ENCODE assay signal across 9 mouse cellular contexts in the genomic region with DNA sequence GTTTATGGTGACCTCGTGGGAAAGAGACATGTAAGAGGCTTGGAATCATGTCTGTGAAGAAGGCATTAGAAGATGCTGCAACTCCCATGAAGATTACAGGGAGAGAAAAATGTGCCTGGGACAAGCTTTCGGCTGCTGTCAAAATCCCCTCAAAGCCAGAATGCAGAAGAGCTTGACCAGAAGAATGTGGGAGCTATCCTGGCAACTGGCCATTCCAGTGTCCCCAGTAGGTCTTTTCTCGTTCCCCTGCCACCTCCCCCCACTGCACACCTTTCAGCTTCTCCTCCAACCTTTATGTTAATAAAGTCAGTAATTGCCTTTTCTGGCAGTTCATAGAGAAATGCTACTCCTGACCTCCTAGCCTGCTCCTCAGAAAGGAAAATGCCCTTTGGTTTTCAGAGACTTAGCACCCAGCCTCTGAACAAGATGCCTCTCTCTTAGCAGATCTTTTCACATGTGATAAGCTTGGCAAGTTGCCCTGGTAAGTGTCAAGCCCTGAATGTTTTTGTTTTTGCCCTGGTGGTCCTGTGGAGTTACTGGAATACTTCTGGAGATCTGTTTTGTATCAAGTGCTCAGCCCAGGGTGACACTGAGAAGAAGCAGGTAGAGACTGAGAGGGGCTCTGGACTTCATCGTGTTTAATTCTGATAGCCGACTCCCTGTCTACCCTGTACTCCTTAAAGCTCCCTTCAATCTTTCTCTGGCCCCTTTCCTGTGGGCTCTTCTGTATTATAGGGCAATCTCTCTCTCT.
A peak's percentile ranks its signal among the peaks of the same experiment; 100 is the strongest.
DNase-seq lines count a peak whose midpoint lies in the region; ATAC-seq and TF ChIP-seq lines count a peak whose summit lies in the region.
"Had no signal": no experiment of that assay in that cellular context is flagged by ENCODE, and none has a peak within 500 bp of the region (broad histone marks: within the 10 kb centered on the region; RNA-seq: fewer than 3 reads in every experiment).

No protein-coding gene starts in this region.

- H3K4me1 ChIP-seq in midbrain, postnatal 0 days (ENCODE audit: insufficient read depth, low read length) = no peaks in the 10 kb centered on the region; the same call in 1 of the 2 replicates
- peaks cover 3% of the 10 kb centered on the region; the same call in 1 of the 2 replicates for H3K4me1 ChIP-seq in midbrain, embryonic 13.5 days (replicated peaks)
- H3K4me1 ChIP-seq in intestine, embryonic 14.5 days (replicated peaks; ENCODE audit: control insufficient read depth, insufficient read depth, low read length) = peaks cover 21% of the 10 kb centered on the region
- H3K4me1 ChIP-seq: embryonic facial prominence, embryonic 15.5 days had no signal

- ATAC-seq in midbrain, postnatal 0 days (ENCODE audit: low FRiP score) = no peak
- no peak for ATAC-seq in midbrain, embryonic 13.5 days
- peak; percentile 96 for ATAC-seq in intestine, embryonic 14.5 days (replicated peaks; ENCODE audit: low FRiP score, low TSS enrichment, low read depth)

- H3K36me3 ChIP-seq in midbrain, postnatal 0 days (ENCODE audit: insufficient read depth, low read length) = no peaks in the 10 kb centered on the region
- H3K36me3 ChIP-seq in midbrain, embryonic 13.5 days = no peaks in the 10 kb centered on the region
- no peaks in the 10 kb centered on the region for H3K36me3 ChIP-seq in intestine, embryonic 14.5 days (ENCODE audit: control insufficient read depth, insufficient read depth, low read length)
- H3K36me3 ChIP-seq: embryonic facial prominence, embryonic 15.5 days had no signal

- no peak overlapping the region for H3K27ac ChIP-seq in midbrain, postnatal 0 days (ENCODE audit: low read depth, low read length)
- H3K27ac ChIP-seq in midbrain, embryonic 13.5 days = no peak overlapping the region
- H3K27ac ChIP-seq in intestine, embryonic 14.5 days (ENCODE audit: low read depth) = peak overlapping the region; percentile 33; the same call in 1 of the 2 replicates
- H3K27ac ChIP-seq: embryonic facial prominence, embryonic 15.5 days; macrophage had no signal

- no peaks in the 10 kb centered on the region for H3K27me3 ChIP-seq in midbrain, postnatal 0 days (ENCODE audit: insufficient read depth, low read length)
- no peaks in the 10 kb centered on the region for H3K27me3 ChIP-seq in midbrain, embryonic 13.5 days
- H3K27me3 ChIP-seq in intestine, embryonic 14.5 days (replicated peaks; ENCODE audit: control insufficient read depth, insufficient read depth, low read length) = no peaks in the 10 kb centered on the region
- H3K27me3 ChIP-seq: embryonic facial prominence, embryonic 15.5 days had no signal

- H3K4me2 ChIP-seq in midbrain, postnatal 0 days (ENCODE audit: low read depth, low read length, poor library complexity, severe bottlenecking) = no peak overlapping the region
- no peak overlapping the region for H3K4me2 ChIP-seq in midbrain, embryonic 13.5 days (replicated peaks)
- no peak overlapping the region for H3K4me2 ChIP-seq in intestine, embryonic 14.5 days (ENCODE audit: low read length)
- H3K4me2 ChIP-seq: embryonic facial prominence, embryonic 15.5 days had no signal

- H3K9ac ChIP-seq in midbrain, postnatal 0 days (replicated peaks; ENCODE audit: low read length, poor library complexity, severe bottlenecking) = no peak overlapping the region
- no peak overlapping the region for H3K9ac ChIP-seq in midbrain, embryonic 13.5 days (replicated peaks)
- H3K9ac ChIP-seq in intestine, embryonic 14.5 days (ENCODE audit: low read length) = no peak overlapping the region
- H3K9ac ChIP-seq: embryonic facial prominence, embryonic 15.5 days had no signal

- 53% methylated on average over 5 of the region's 5 CpGs for WGBS in midbrain, postnatal 0 days
- 71% methylated on average over 5 of the region's 5 CpGs for WGBS in midbrain, embryonic 13.5 days
- 26% methylated on average over 5 of the region's 5 CpGs for WGBS in intestine, embryonic 14.5 days

- DNase-seq in midbrain, postnatal 0 days (ENCODE audit: low spot score) = peak; percentile 62
- peak; percentile 52 to 53 for DNase-seq in heart, adult 18-20 months
- peak; percentile 70 for DNase-seq in intestine, embryonic 14.5 days (ENCODE audit: low spot score)
- DNase-seq in ovary, postnatal 14 days (ENCODE audit: low spot score) = no peak
- no peak for DNase-seq in kidney, adult 11 months
- DNase-seq in thymus, postnatal 25 days = no peak

- no peak for TF ChIP-seq CTCF in midbrain, postnatal 0 days (IDR thresholded peaks at IDR 0.05)

- no peaks in the 10 kb centered on the region for H3K9me3 ChIP-seq in midbrain, postnatal 0 days (ENCODE audit: low read length)
- no peaks in the 10 kb centered on the region for H3K9me3 ChIP-seq in midbrain, embryonic 13.5 days
- no peaks in the 10 kb centered on the region for H3K9me3 ChIP-seq in intestine, embryonic 14.5 days (ENCODE audit: control insufficient read depth, low read length)
- H3K9me3 ChIP-seq: embryonic facial prominence, embryonic 15.5 days had no signal

- H3K4me3 ChIP-seq in midbrain, postnatal 0 days (ENCODE audit: low read depth, low read length) = no peak overlapping the region
- no peak overlapping the region for H3K4me3 ChIP-seq in midbrain, embryonic 13.5 days (replicated peaks)
- H3K4me3 ChIP-seq in intestine, embryonic 14.5 days (ENCODE audit: low read depth, low read length) = no peak overlapping the region
- H3K4me3 ChIP-seq: embryonic facial prominence, embryonic 15.5 days had no signal

Comparison
In these comparisons a context has a peak if more than half of its experiments do, and no peak if none do; other contexts are left out.
1. DNase-seq: peak in midbrain, postnatal 0 days (single experiment), heart, adult 18-20 months (2 of 2) and intestine, embryonic 14.5 days (single experiment); none in ovary, postnatal 14 days (single experiment), kidney, adult 11 months (single experiment) and thymus, postnatal 25 days (single experiment).